In the genomic region with DNA sequence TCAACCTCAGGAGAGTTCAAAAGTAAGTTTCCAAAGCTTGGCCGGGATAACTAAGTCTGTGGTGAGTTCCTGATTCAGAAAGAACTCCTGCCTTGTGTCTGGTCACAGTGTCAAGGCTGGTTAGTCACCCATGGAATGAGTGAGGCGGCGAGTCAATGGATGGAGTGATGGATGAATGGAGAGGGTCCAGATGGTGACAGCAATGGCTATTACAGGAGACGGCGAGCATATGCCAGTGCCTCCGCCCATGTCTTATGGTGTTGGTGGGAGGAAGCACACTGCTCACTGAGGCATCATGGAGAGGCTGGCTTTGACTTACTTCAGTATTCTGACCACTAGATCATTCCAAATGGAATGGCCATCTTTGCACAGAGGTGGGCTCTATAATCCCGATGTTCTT, we compare ENCODE assay signal across 16 mouse cellular contexts.
"Had no signal": no experiment of that assay in that cellular context is flagged by ENCODE, and none has a peak within 500 bp of the region (broad histone marks: within the 10 kb centered on the region; RNA-seq: fewer than 3 reads in every experiment).

No protein-coding gene starts in this region.

- H3K36me3 ChIP-seq: kidney, embryonic 15.5 days; liver, embryonic 13.5 days; midbrain, embryonic 12.5 days had no signal

- H3K9me3 ChIP-seq: kidney, embryonic 15.5 days; liver, embryonic 13.5 days; midbrain, embryonic 12.5 days had no signal

- H3K9ac ChIP-seq: kidney, embryonic 15.5 days; liver, embryonic 13.5 days; midbrain, embryonic 12.5 days had no signal

- DNase-seq: kidney, adult 8-10 months; kidney, postnatal 14 days; kidney, postnatal 4 days; liver, embryonic 13.5 days; lung, adult 2 months; lung, postnatal 14 days; lung, postnatal 4 days; right cerebral cortex, postnatal 4 days; thymus, adult 2 months; thymus, postnatal 14 days; thymus, postnatal 4 days had no signal

- ATAC-seq: intestine, postnatal 0 days; midbrain, embryonic 16.5 days had no signal

- H3K27ac ChIP-seq: kidney, embryonic 15.5 days; liver, embryonic 13.5 days; midbrain, embryonic 12.5 days; stomach, postnatal 0 days had no signal

- H3K27me3 ChIP-seq: liver, embryonic 13.5 days had no signal

- H3K4me1 ChIP-seq: liver, embryonic 13.5 days had no signal

- H3K4me2 ChIP-seq: kidney, embryonic 15.5 days; liver, embryonic 13.5 days; midbrain, embryonic 12.5 days had no signal

- H3K4me3 ChIP-seq: kidney, embryonic 15.5 days; liver, embryonic 13.5 days; midbrain, embryonic 12.5 days had no signal
